Mouse (Mus musculus): ENCODE results near the gene Lrrc55. TPM values are rescaled to one million over a fixed set of nuclear protein-coding genes. Genes with fewer than 3 reads are reported as not detected.
"Not testable (repeated sequence)": the region's sequence is repeated elsewhere in the genome, so short reads cannot be mapped to it uniquely, and the experiment has no call there.

Gene Lrrc55
- polyA plus RNA-seq (2015; fragmentation: Nextera tagmentation; extraction: Ambion mirVana) = 0.79 and 1.0 TPM in 2 replicates

GRCm38 (mm10) chr2:85196901-85197300 lies at the start of gene Lrrc55:
Gene Lrrc55 (minus strand): TSS chr2:85197197.
- ATAC-seq (ENCODE audit: insufficient number of reproducible peaks, low FRiP score, low TSS enrichment, low read depth) = no peak
- Histone ChIP-seq H3K36me3 (no peaks in the 10 kb centered on the region), H3K4me3 (replicated peaks) (no peak within 1 kb of the TSS), H3K4me2 (replicated peaks) (peak within 1 kb of the TSS; percentile 47), H3K4me1 (peaks cover 7% of the 10 kb centered on the region; the same call in 1 of the 2 replicates), H3K27ac (replicated peaks) (no peak within 1 kb of the TSS), H3K9ac (no peak within 1 kb of the TSS), H3K27me3 (peaks cover 6% of the 10 kb centered on the region; the same call in 1 of the 2 replicates), H3K9me3 (replicated peaks) (no peaks in the 10 kb centered on the region)
- WGBS = 65% methylated on average over 1 of the region's 1 CpGs

GRCm38 (mm10) chr2:85246506-85247082 lies 49.6 kb upstream of the Lrrc55 start:
- no peaks in the 10 kb centered on the region for H3K27me3 ChIP-seq
- no peaks in the 10 kb centered on the region for H3K36me3 ChIP-seq
- H3K27ac ChIP-seq (replicated peaks) = no peak overlapping the region
- 11% methylated on average over 4 of the region's 4 CpGs for WGBS
- H3K4me2 ChIP-seq (replicated peaks) = no peak overlapping the region
- H3K4me1 ChIP-seq = no peaks in the 10 kb centered on the region
- H3K9me3 ChIP-seq (replicated peaks) = no peaks in the 10 kb centered on the region
- no peak overlapping the region for H3K9ac ChIP-seq
- H3K4me3 ChIP-seq (replicated peaks) = no peak overlapping the region
- no peak for ATAC-seq (ENCODE audit: insufficient number of reproducible peaks, low FRiP score, low TSS enrichment, low read depth)

- no peaks in the 10 kb centered on the region for H3K36me3 ChIP-seq
- no peak overlapping the region for H3K9ac ChIP-seq
- 66% methylated on average over 5 of the region's 5 CpGs for WGBS
- no peak overlapping the region for H3K4me2 ChIP-seq (replicated peaks)
- H3K4me1 ChIP-seq = no peaks in the 10 kb centered on the region
- no peaks in the 10 kb centered on the region for H3K9me3 ChIP-seq (replicated peaks)
- H3K27ac ChIP-seq (replicated peaks) = no peak overlapping the region
- H3K27me3 ChIP-seq = no peaks in the 10 kb centered on the region
- H3K4me3 ChIP-seq (replicated peaks) = no peak overlapping the region
- no peak for ATAC-seq (ENCODE audit: insufficient number of reproducible peaks, low FRiP score, low TSS enrichment, low read depth)
Measured at GRCm38 (mm10) chr2:85245737-85246136, 48.7 kb upstream of the Lrrc55 start.

GRCm38 (mm10) chr2:85238068-85238667 lies 41.2 kb upstream of the Lrrc55 start:
- H3K4me1 ChIP-seq = no peaks in the 10 kb centered on the region
- no peak overlapping the region for H3K27ac ChIP-seq (replicated peaks)
- WGBS = 69% methylated on average over 4 of the region's 4 CpGs
- H3K36me3 ChIP-seq = no peaks in the 10 kb centered on the region
- H3K9me3 ChIP-seq (replicated peaks) = no peaks in the 10 kb centered on the region
- no peak overlapping the region for H3K4me3 ChIP-seq (replicated peaks)
- H3K4me2 ChIP-seq (replicated peaks) = no peak overlapping the region
- no peak; the same call in 1 of the 2 replicates for ATAC-seq (ENCODE audit: insufficient number of reproducible peaks, low FRiP score, low TSS enrichment, low read depth)
- H3K9ac ChIP-seq = no peak overlapping the region
- no peaks in the 10 kb centered on the region for H3K27me3 ChIP-seq

GRCm38 (mm10) chr2:85237231-85237630 lies 40.2 kb upstream of the Lrrc55 start:
- not testable (repeated sequence) for H3K27ac ChIP-seq (replicated peaks); ATAC-seq (ENCODE audit: insufficient number of reproducible peaks, low FRiP score, low TSS enrichment, low read depth); H3K36me3 ChIP-seq; H3K4me1 ChIP-seq; H3K27me3 ChIP-seq; H3K4me2 ChIP-seq (replicated peaks); H3K9me3 ChIP-seq (replicated peaks); H3K9ac ChIP-seq; H3K4me3 ChIP-seq (replicated peaks)
- 90% methylated on average over 2 of the region's 2 CpGs for WGBS

- Histone ChIP-seq H3K27me3 (no peaks in the 10 kb centered on the region), H3K36me3 (no peaks in the 10 kb centered on the region), H3K4me2 (replicated peaks) (no peak overlapping the region), H3K4me3 (replicated peaks) (no peak overlapping the region), H3K27ac (replicated peaks) (no peak overlapping the region), H3K9ac (no peak overlapping the region), H3K4me1 (no peaks in the 10 kb centered on the region), H3K9me3 (replicated peaks) (no peaks in the 10 kb centered on the region)
- WGBS = 71% methylated on average over 4 of the region's 4 CpGs
- ATAC-seq (ENCODE audit: insufficient number of reproducible peaks, low FRiP score, low TSS enrichment, low read depth) = no peak
Measured at GRCm38 (mm10) chr2:85230771-85231511, 33.9 kb upstream of the Lrrc55 start.

- H3K36me3 ChIP-seq = no peaks in the 10 kb centered on the region
- no peak overlapping the region for H3K4me3 ChIP-seq (replicated peaks)
- no peak overlapping the region for H3K9ac ChIP-seq
- WGBS = 60% methylated on average over 3 of the region's 3 CpGs
- no peak for ATAC-seq (ENCODE audit: insufficient number of reproducible peaks, low FRiP score, low TSS enrichment, low read depth)
- H3K27ac ChIP-seq (replicated peaks) = no peak overlapping the region
- H3K4me1 ChIP-seq = 0 out of 2 replicates have a peak, but pooled peaks cover under 1% of the 10 kb centered on the region
- no peaks in the 10 kb centered on the region for H3K27me3 ChIP-seq
- H3K4me2 ChIP-seq (replicated peaks) = no peak overlapping the region
- H3K9me3 ChIP-seq (replicated peaks) = no peaks in the 10 kb centered on the region
Measured at GRCm38 (mm10) chr2:85229606-85230005, 32.6 kb upstream of the Lrrc55 start.

GRCm38 (mm10) chr2:85227816-85228335 lies 30.9 kb upstream of the Lrrc55 start:
- H3K27ac ChIP-seq (replicated peaks) = no peak overlapping the region
- 0 out of 2 replicates have a peak, but pooled peaks cover 3% of the 10 kb centered on the region for H3K4me1 ChIP-seq
- no peak overlapping the region for H3K4me2 ChIP-seq (replicated peaks)
- no peaks in the 10 kb centered on the region for H3K36me3 ChIP-seq
- no peaks in the 10 kb centered on the region for H3K9me3 ChIP-seq (replicated peaks)
- no peak for ATAC-seq (ENCODE audit: insufficient number of reproducible peaks, low FRiP score, low TSS enrichment, low read depth)
- no peak overlapping the region for H3K9ac ChIP-seq
- H3K4me3 ChIP-seq (replicated peaks) = no peak overlapping the region
- H3K27me3 ChIP-seq = no peaks in the 10 kb centered on the region
- 85% methylated on average over 3 of the region's 3 CpGs for WGBS

- Histone ChIP-seq H3K9ac (no peak overlapping the region), H3K27ac (replicated peaks) (no peak overlapping the region), H3K27me3 (no peaks in the 10 kb centered on the region), H3K36me3 (no peaks in the 10 kb centered on the region), H3K4me1 (0 out of 2 replicates have a peak, but pooled peaks cover 3% of the 10 kb centered on the region), H3K4me3 (replicated peaks) (0 out of 2 replicates have a peak overlapping the region, but pooled peaks have one; percentile 2), H3K9me3 (replicated peaks) (no peaks in the 10 kb centered on the region), H3K4me2 (replicated peaks) (peak overlapping the region; percentile 33; the same call in 1 of the 2 replicates)
- 42% methylated on average over 17 of the region's 17 CpGs for WGBS
- no peak for ATAC-seq (ENCODE audit: insufficient number of reproducible peaks, low FRiP score, low TSS enrichment, low read depth)
Measured at GRCm38 (mm10) chr2:85224221-85225179, 27.5 kb upstream of the Lrrc55 start.

- Histone ChIP-seq H3K27ac (replicated peaks) (no peak overlapping the region), H3K4me1 (no peaks in the 10 kb centered on the region), H3K4me2 (replicated peaks) (no peak overlapping the region), H3K9ac (no peak overlapping the region), H3K9me3 (replicated peaks) (no peaks in the 10 kb centered on the region), H3K27me3 (no peaks in the 10 kb centered on the region), H3K36me3 (no peaks in the 10 kb centered on the region), H3K4me3 (replicated peaks) (no peak overlapping the region)
- ATAC-seq (ENCODE audit: insufficient number of reproducible peaks, low FRiP score, low TSS enrichment, low read depth) = no peak
Measured at GRCm38 (mm10) chr2:85216606-85217005, 19.6 kb upstream of the Lrrc55 start.

Measured in embryonic facial prominence, embryonic 15.5 days (tissue).